ENCODE assay signal across 8 mouse cellular contexts in genomic region chr10:60346701-60347405, GRCm38 (mm10). TPM values are rescaled to one million over a fixed set of nuclear protein-coding genes. Genes with fewer than 3 reads are reported as not detected.
A peak's percentile ranks its signal among the peaks of the same experiment; 100 is the strongest.
DNase-seq lines count a peak whose midpoint lies in the region; ATAC-seq and TF ChIP-seq lines count a peak whose summit lies in the region.

Gene Vsir, plus strand, starts transcription at chr10:60346851.

- H3K9ac ChIP-seq in hindbrain, embryonic 13.5 days: peak within 1 kb of the TSS; percentile 55
- H3K9ac ChIP-seq in lung, postnatal 0 days (replicated peaks; ENCODE audit: low read depth): peak within 1 kb of the TSS; percentile 51

- under 1% methylated on average over 36 of the region's 37 CpGs for WGBS in hindbrain, embryonic 13.5 days
- under 1% methylated on average over 37 of the region's 37 CpGs for WGBS in lung, postnatal 0 days

- H3K4me2 ChIP-seq in hindbrain, embryonic 13.5 days: peak within 1 kb of the TSS; percentile 42
- peak within 1 kb of the TSS; percentile 64 for H3K4me2 ChIP-seq in lung, postnatal 0 days (replicated peaks; ENCODE audit: low read depth, low read length)

- no peaks in the 10 kb centered on the region for H3K9me3 ChIP-seq in hindbrain, embryonic 13.5 days
- H3K9me3 ChIP-seq in lung, postnatal 0 days (ENCODE audit: low read length): no peaks in the 10 kb centered on the region

- ATAC-seq in hindbrain, embryonic 13.5 days (ENCODE audit: low FRiP score): 0 out of 2 replicates have a peak, but pooled peaks have one; percentile 32
- peak; percentile 69 for ATAC-seq in lung, postnatal 0 days

- peak within 1 kb of the TSS; percentile 52; the same call in 1 of the 2 replicates for H3K27ac ChIP-seq in hindbrain, embryonic 13.5 days
- H3K27ac ChIP-seq in lung, postnatal 0 days (ENCODE audit: low read length): peak within 1 kb of the TSS; percentile 87

- H3K4me1 ChIP-seq in hindbrain, embryonic 13.5 days (replicated peaks): peaks cover 41% of the 10 kb centered on the region
- peaks cover 27% of the 10 kb centered on the region for H3K4me1 ChIP-seq in lung, postnatal 0 days (ENCODE audit: insufficient read depth, low read depth, low read length)

- no peak for TF ChIP-seq EP300 in lung, postnatal 0 days (IDR thresholded peaks at IDR 0.05)

- peaks cover 24% of the 10 kb centered on the region for H3K27me3 ChIP-seq in hindbrain, embryonic 13.5 days
- no peaks in the 10 kb centered on the region for H3K27me3 ChIP-seq in lung, postnatal 0 days (replicated peaks; ENCODE audit: insufficient read depth, low read length)

- H3K36me3 ChIP-seq in hindbrain, embryonic 13.5 days: no peaks in the 10 kb centered on the region
- H3K36me3 ChIP-seq in lung, postnatal 0 days (ENCODE audit: insufficient read depth, low read length): no peaks in the 10 kb centered on the region

- H3K4me3 ChIP-seq in hindbrain, embryonic 13.5 days: peak within 1 kb of the TSS; percentile 23
- peak within 1 kb of the TSS; percentile 43 for H3K4me3 ChIP-seq in lung, postnatal 0 days (ENCODE audit: low read depth, low read length)

- peak; percentile 87 for TF ChIP-seq CTCF in lung, postnatal 0 days (IDR thresholded peaks at IDR 0.05)

- peak; percentile 71 for DNase-seq in Muller cell, postnatal 12 days (ENCODE audit: inconsistent ontology term)
- DNase-seq in cerebellum, postnatal 10 days: peak; percentile 70 to 72
- peak; percentile 43 to 51 for DNase-seq in frontal cortex, postnatal 36 days (ENCODE audit: low spot score in 2 of 2)
- peak; percentile 61 to 75 for DNase-seq in layer of hippocampus, postnatal 14 days (ENCODE audit: low spot score in 2 of 2)
- peak; percentile 90 for DNase-seq in lung, postnatal 0 days (ENCODE audit: low spot score)
- DNase-seq in ovary, adult 18-20 months (ENCODE audit: low spot score): peak; percentile 34
- DNase-seq in thymus, postnatal 10 days (ENCODE audit: low spot score in 2 of 2): peak; percentile 83 to 87

RNA-seq across cellular contexts. Expression of gene Vsir, which starts in this region (rescaled TPM):
- 2.2 and 2.3 TPM in 2 replicates for polyA plus RNA-seq in hindbrain, embryonic 13.5 days (2015; fragmentation: Nextera tagmentation; extraction: Ambion mirVana)
- 10 to 100 TPM; 23.8 to 24.6 TPM for total RNA-seq in layer of hippocampus, postnatal 14 days (2021)
- polyA plus RNA-seq in lung, postnatal 0 days (2015; fragmentation: Nextera tagmentation; extraction: Ambion mirVana): 13.7 and 19.7 TPM in 2 replicates

Comparison
In these comparisons a context has a peak if more than half of its experiments do, and no peak if none do; other contexts are left out.
1. Peak in every context shown above with its lines: DNase-seq, ATAC-seq, H3K4me3 ChIP-seq and H3K27ac ChIP-seq.
2. DNase-seq: peak in every context shown above with its lines; median percentile 90 in lung, postnatal 0 days; 85 in thymus, postnatal 10 days; 71 in Muller cell, postnatal 12 days; 71 in cerebellum, postnatal 10 days; 68 in layer of hippocampus, postnatal 14 days; 47 in frontal cortex, postnatal 36 days; 34 in ovary, adult 18-20 months.